Mouse (Mus musculus): ENCODE data around the gene Btrc. TPM values are rescaled to one million over a fixed set of nuclear protein-coding genes. Genes with fewer than 3 reads are reported as not detected.

Btrc gene
- polyA plus RNA-seq, 1 experiment from 2014 or later = 40.8 TPM

GRCm38 (mm10) chr19:45454391-45454790 lies 90.9 kb downstream of the Btrc start:
- Histone ChIP-seq H3K9ac (ENCODE audit: low read length) (no peak overlapping the region), H3K4me1 (ENCODE audit: control insufficient read depth, insufficient read depth, low read length) (peaks cover 4% of the 10 kb centered on the region; the same call in 1 of the 2 replicates), H3K36me3 (ENCODE audit: control insufficient read depth, insufficient read depth, low read length) (no peaks in the 10 kb centered on the region), H3K9me3 (replicated peaks; ENCODE audit: control insufficient read depth, low read length) (no peaks in the 10 kb centered on the region), H3K4me2 (ENCODE audit: low read depth, low read length) (no peak overlapping the region), H3K4me3 (replicated peaks; ENCODE audit: low read length) (no peak overlapping the region), H3K27me3 (ENCODE audit: control insufficient read depth, insufficient read depth, low read length) (no peaks in the 10 kb centered on the region), H3K27ac (ENCODE audit: low read length) (no peak overlapping the region)
- no peak for ATAC-seq (ENCODE audit: insufficient read depth, low FRiP score)
- WGBS = 95% methylated on average over 3 of the region's 3 CpGs

- H3K4me3 ChIP-seq (replicated peaks; ENCODE audit: low read length) = no peak overlapping the region
- no peak overlapping the region for H3K27ac ChIP-seq (ENCODE audit: low read length)
- no peak for ATAC-seq (ENCODE audit: insufficient read depth, low FRiP score)
- no peak overlapping the region for H3K4me2 ChIP-seq (ENCODE audit: low read depth, low read length)
- no peaks in the 10 kb centered on the region for H3K9me3 ChIP-seq (replicated peaks; ENCODE audit: control insufficient read depth, low read length)
- no peaks in the 10 kb centered on the region for H3K36me3 ChIP-seq (ENCODE audit: control insufficient read depth, insufficient read depth, low read length)
- peaks cover 7% of the 10 kb centered on the region; the same call in 1 of the 2 replicates for H3K4me1 ChIP-seq (ENCODE audit: control insufficient read depth, insufficient read depth, low read length)
- H3K27me3 ChIP-seq (ENCODE audit: control insufficient read depth, insufficient read depth, low read length) = no peaks in the 10 kb centered on the region
- H3K9ac ChIP-seq (ENCODE audit: low read length) = no peak overlapping the region
- 88% methylated on average over 7 of the region's 7 CpGs for WGBS
These were observed 93.4 kb downstream of the Btrc start for GRCm38 (mm10) chr19:45456896-45457295.

GRCm38 (mm10) chr19:45458702-45459101 lies 95.2 kb downstream of the Btrc start:
- Histone ChIP-seq H3K27ac (ENCODE audit: low read length) (no peak overlapping the region), H3K9me3 (replicated peaks; ENCODE audit: control insufficient read depth, low read length) (no peaks in the 10 kb centered on the region), H3K4me2 (ENCODE audit: low read depth, low read length) (no peak overlapping the region), H3K27me3 (ENCODE audit: control insufficient read depth, insufficient read depth, low read length) (no peaks in the 10 kb centered on the region), H3K36me3 (ENCODE audit: control insufficient read depth, insufficient read depth, low read length) (no peaks in the 10 kb centered on the region), H3K4me1 (ENCODE audit: control insufficient read depth, insufficient read depth, low read length) (peaks cover 7% of the 10 kb centered on the region; the same call in 1 of the 2 replicates), H3K4me3 (replicated peaks; ENCODE audit: low read length) (no peak overlapping the region), H3K9ac (ENCODE audit: low read length) (no peak overlapping the region)
- ATAC-seq (ENCODE audit: insufficient read depth, low FRiP score) = no peak
- 51% methylated on average over 7 of the region's 7 CpGs for WGBS

DNA sequence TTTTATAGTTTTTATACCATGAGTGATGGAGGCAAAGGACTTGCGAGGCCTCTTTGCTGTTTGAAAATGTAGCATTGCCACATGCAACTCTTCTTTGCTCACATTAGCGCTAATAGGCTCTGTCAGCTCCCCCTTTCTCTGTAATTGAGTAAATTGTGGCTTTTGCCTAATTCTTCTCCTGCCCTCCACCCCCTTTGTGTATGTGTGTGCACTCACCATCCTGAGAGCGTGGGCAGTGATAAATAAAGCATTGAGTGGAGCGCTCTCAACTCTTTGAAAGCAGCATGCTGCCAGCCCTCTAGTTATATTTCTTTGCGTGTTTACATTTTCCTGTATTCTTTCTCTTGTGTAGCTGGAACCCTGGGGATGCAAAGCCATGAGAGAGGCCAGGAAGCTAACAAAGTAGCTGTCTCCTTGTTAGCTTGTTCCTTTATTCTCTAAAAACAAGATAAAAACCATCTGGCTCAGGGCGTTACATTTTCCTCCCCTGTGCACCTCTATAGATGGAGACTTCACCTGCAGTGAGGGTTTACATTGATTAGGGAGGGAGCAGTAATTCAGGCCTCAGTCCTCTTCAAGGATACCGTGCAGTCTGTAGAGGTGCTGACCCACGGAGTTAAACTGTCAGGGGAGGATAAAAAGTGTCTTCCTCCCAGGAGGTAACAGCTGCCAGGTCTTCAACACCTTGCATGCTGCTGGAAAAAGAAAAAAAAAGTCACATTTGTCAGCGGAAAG lies 96.6 kb downstream of the Btrc start:
- no peak for ATAC-seq (ENCODE audit: insufficient read depth, low FRiP score)
- Histone ChIP-seq H3K36me3 (ENCODE audit: control insufficient read depth, insufficient read depth, low read length) (no peaks in the 10 kb centered on the region), H3K4me3 (replicated peaks; ENCODE audit: low read length) (no peak overlapping the region), H3K4me1 (ENCODE audit: control insufficient read depth, insufficient read depth, low read length) (peaks cover 7% of the 10 kb centered on the region; the same call in 1 of the 2 replicates), H3K9ac (ENCODE audit: low read length) (no peak overlapping the region), H3K27ac (ENCODE audit: low read length) (no peak overlapping the region), H3K27me3 (ENCODE audit: control insufficient read depth, insufficient read depth, low read length) (no peaks in the 10 kb centered on the region), H3K9me3 (replicated peaks; ENCODE audit: control insufficient read depth, low read length) (no peaks in the 10 kb centered on the region), H3K4me2 (ENCODE audit: low read depth, low read length) (no peak overlapping the region)
- 50% methylated on average over 9 of the region's 9 CpGs for whole genome bisulfite sequencing

- Histone ChIP-seq H3K4me3 (replicated peaks; ENCODE audit: low read length) (no peak overlapping the region), H3K9ac (ENCODE audit: low read length) (no peak overlapping the region), H3K4me2 (ENCODE audit: low read depth, low read length) (no peak overlapping the region), H3K27me3 (ENCODE audit: control insufficient read depth, insufficient read depth, low read length) (no peaks in the 10 kb centered on the region), H3K27ac (ENCODE audit: low read length) (no peak overlapping the region), H3K4me1 (ENCODE audit: control insufficient read depth, insufficient read depth, low read length) (peaks cover 7% of the 10 kb centered on the region; the same call in 1 of the 2 replicates), H3K36me3 (ENCODE audit: control insufficient read depth, insufficient read depth, low read length) (no peaks in the 10 kb centered on the region), H3K9me3 (replicated peaks; ENCODE audit: control insufficient read depth, low read length) (no peaks in the 10 kb centered on the region)
- 54% methylated on average over 10 of the region's 10 CpGs for WGBS
- no peak for ATAC-seq (ENCODE audit: insufficient read depth, low FRiP score)
These were observed 97.5 kb downstream of the Btrc start for GRCm38 (mm10) chr19:45460749-45461736.

DNA sequence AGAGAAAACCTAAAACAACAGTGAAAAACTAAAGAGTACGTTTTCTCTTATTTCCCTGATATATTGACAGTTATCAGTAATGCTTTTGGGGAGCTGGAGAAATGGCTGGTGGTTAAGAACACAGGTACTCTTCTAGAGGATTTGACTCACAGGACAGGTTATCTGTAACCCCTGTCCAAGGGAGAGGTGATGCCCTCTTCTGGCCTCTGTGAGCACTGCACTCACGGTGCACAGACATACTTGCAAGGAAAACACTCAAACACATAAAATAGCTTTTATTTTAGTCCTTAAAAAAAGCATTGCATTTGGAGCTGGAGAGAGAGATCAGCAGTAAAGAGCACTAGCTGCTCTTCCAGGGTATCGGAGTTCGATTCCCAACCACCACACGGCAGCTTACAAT lies 106.2 kb downstream of the Btrc start:
- H3K4me2 ChIP-seq (ENCODE audit: low read depth, low read length) = no peak overlapping the region
- no peaks in the 10 kb centered on the region for H3K36me3 ChIP-seq (ENCODE audit: control insufficient read depth, insufficient read depth, low read length)
- H3K9me3 ChIP-seq (replicated peaks; ENCODE audit: control insufficient read depth, low read length) = no peaks in the 10 kb centered on the region
- no peak overlapping the region for H3K9ac ChIP-seq (ENCODE audit: low read length)
- WGBS = 96% methylated on average over 5 of the region's 5 CpGs
- 0 out of 2 replicates have a peak, but pooled peaks cover 1% of the 10 kb centered on the region for H3K4me1 ChIP-seq (ENCODE audit: control insufficient read depth, insufficient read depth, low read length)
- H3K27ac ChIP-seq (ENCODE audit: low read length) = no peak overlapping the region
- no peaks in the 10 kb centered on the region for H3K27me3 ChIP-seq (ENCODE audit: control insufficient read depth, insufficient read depth, low read length)
- no peak for ATAC-seq (ENCODE audit: insufficient read depth, low FRiP score)
- H3K4me3 ChIP-seq (replicated peaks; ENCODE audit: low read length) = no peak overlapping the region

- Histone ChIP-seq H3K9ac (ENCODE audit: low read length) (no peak overlapping the region), H3K4me1 (ENCODE audit: control insufficient read depth, insufficient read depth, low read length) (peaks cover 2% of the 10 kb centered on the region; the same call in 1 of the 2 replicates), H3K9me3 (replicated peaks; ENCODE audit: control insufficient read depth, low read length) (no peaks in the 10 kb centered on the region), H3K4me3 (replicated peaks; ENCODE audit: low read length) (no peak overlapping the region), H3K27me3 (ENCODE audit: control insufficient read depth, insufficient read depth, low read length) (no peaks in the 10 kb centered on the region), H3K36me3 (ENCODE audit: control insufficient read depth, insufficient read depth, low read length) (no peaks in the 10 kb centered on the region), H3K4me2 (ENCODE audit: low read depth, low read length) (no peak overlapping the region), H3K27ac (ENCODE audit: low read length) (no peak overlapping the region)
- WGBS = 58% methylated on average over 11 of the region's 11 CpGs
- ATAC-seq (ENCODE audit: insufficient read depth, low FRiP score) = no peak
These were observed 109.4 kb downstream of the Btrc start for GRCm38 (mm10) chr19:45472691-45473520.

DNA sequence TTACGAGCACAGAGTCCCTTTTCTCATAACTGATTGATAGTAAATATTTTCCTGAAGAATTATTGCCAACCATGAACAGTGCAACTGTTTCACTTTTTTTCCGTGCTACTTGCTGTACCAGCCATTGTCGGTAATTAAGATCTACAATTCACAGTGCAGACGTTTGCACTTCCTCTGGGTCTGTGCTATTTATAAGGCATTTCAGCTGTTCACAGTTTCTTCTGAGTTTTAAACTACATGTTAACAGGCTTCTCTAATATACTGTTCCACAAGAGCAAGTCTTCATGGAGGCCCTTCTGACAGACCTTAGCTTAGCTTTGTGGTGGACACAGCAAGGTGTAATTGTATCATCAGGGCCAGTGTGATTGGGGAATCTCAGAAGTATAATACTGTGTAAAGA lies 111.2 kb downstream of the Btrc start:
- H3K36me3 ChIP-seq (ENCODE audit: control insufficient read depth, insufficient read depth, low read length) = no peaks in the 10 kb centered on the region
- no peak for ATAC-seq (ENCODE audit: insufficient read depth, low FRiP score)
- no peak overlapping the region for H3K9ac ChIP-seq (ENCODE audit: low read length)
- peaks cover 2% of the 10 kb centered on the region; the same call in 1 of the 2 replicates for H3K4me1 ChIP-seq (ENCODE audit: control insufficient read depth, insufficient read depth, low read length)
- whole genome bisulfite sequencing = 59% methylated on average over 4 of the region's 4 CpGs
- H3K27me3 ChIP-seq (ENCODE audit: control insufficient read depth, insufficient read depth, low read length) = no peaks in the 10 kb centered on the region
- no peak overlapping the region for H3K4me3 ChIP-seq (replicated peaks; ENCODE audit: low read length)
- H3K4me2 ChIP-seq (ENCODE audit: low read depth, low read length) = no peak overlapping the region
- no peak overlapping the region for H3K27ac ChIP-seq (ENCODE audit: low read length)
- H3K9me3 ChIP-seq (replicated peaks; ENCODE audit: control insufficient read depth, low read length) = no peaks in the 10 kb centered on the region
